Mouse (Mus musculus): ENCODE measurements around the gene Kcna1. TPM values are rescaled to one million over a fixed set of nuclear protein-coding genes. Genes with fewer than 3 reads are reported as not detected.

Gene Kcna1
- 0.21 and 0.51 TPM in 2 replicates for polyA plus RNA-seq (2012; rRNA removed)

GRCm38 (mm10) chr6:126646381-126646780 is at the start of gene Kcna1:
TSS of gene Kcna1 (minus strand) at chr6:126646384.
- WGBS, result 28% methylated on average over 8 of the region's 8 CpGs
- no peak for DNase-seq (ENCODE audit: low read depth, low spot score)

DNA sequence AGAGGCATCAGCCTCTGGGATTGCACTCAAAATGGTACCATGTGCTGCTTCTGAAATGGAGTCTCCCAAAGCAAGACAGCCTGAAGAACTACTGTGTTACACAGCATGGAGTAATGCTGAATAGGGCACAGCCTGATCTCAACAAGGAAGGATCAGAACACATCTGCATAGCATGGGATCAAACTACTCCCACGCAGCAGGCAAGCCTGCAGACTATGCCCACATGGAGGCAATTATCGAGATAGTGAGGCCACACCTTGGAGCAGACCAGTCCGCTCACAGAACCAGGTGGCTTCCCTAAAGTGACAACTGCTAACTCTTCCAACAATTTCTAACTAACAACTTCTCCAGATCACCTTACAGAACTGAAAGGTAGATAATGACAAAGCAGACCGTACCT is 40.9 kb upstream of the Kcna1 start:
- 63% methylated on average over 4 of the region's 4 CpGs for WGBS
- no peak for DNase-seq (ENCODE audit: low read depth, low spot score)

DNA sequence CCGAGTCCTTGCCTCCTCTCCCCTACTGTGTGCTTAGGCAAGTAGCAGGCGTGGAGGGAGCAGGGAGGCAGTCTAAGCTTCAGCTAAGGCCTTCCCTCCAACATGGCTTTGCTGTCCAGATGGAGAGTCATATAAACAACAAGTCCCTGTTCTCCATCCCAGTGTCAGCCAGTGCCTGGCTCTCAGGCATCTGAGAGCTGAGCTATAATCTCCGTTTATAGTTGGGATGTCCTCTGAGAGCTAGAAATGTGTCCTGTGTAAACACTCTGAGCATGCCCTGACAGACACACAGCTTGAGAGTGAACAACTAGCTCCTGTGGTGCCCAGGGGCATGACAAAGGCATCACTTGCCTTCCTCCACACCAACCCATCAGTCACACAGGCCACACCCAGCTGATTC is 39.0 kb upstream of the Kcna1 start:
- 53% methylated on average over 3 of the region's 3 CpGs for WGBS
- DNase-seq (ENCODE audit: low read depth, low spot score), result no peak

- WGBS, result 73% methylated on average over 7 of the region's 7 CpGs
- no peak for DNase-seq (ENCODE audit: low read depth, low spot score)
These were observed 32.8 kb upstream of the Kcna1 start for GRCm38 (mm10) chr6:126678961-126679360.

GRCm38 (mm10) chr6:126667001-126667400 is 20.8 kb upstream of the Kcna1 start:
- no peak for DNase-seq (ENCODE audit: low read depth, low spot score)
- 90% methylated on average over 5 of the region's 5 CpGs for WGBS

GRCm38 (mm10) chr6:126666091-126666490 is 19.9 kb upstream of the Kcna1 start:
- WGBS, result 52% methylated on average over 6 of the region's 6 CpGs
- DNase-seq (ENCODE audit: low read depth, low spot score), result no peak

- 49% methylated on average over 3 of the region's 3 CpGs for WGBS
- no peak for DNase-seq (ENCODE audit: low read depth, low spot score)
These were observed 18.4 kb upstream of the Kcna1 start for GRCm38 (mm10) chr6:126664569-126664968.

- no peak for DNase-seq (ENCODE audit: low read depth, low spot score)
These were observed 11.6 kb upstream of the Kcna1 start for GRCm38 (mm10) chr6:126657646-126658394.

DNA sequence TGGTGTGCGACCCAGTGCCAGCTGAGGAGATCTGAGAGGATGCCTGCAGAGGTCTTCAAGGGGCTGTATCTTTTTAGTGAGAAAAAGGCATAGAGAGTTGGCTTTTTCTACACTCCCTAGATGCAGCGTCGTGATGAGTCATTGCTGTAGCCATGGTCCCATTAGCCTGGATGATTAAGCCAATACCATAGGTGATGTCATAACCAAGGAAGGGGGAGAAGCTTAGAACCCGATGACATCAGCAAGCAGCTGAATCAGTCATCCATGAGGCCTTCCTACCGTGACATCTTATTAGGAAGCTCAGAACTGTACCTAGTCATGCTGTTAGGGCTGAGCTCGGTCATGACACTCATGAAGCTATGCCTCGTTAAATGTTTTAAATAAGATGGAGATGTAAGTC is 7.4 kb upstream of the Kcna1 start:
- no peak for DNase-seq (ENCODE audit: low read depth, low spot score)
- 89% methylated on average over 7 of the region's 7 CpGs for WGBS

More at GRCm38 (mm10) chr6:126657646-126658394, 11.6 kb upstream of the Kcna1 start:
- 65% methylated on average over 2 of the region's 2 CpGs for WGBS

DNA sequence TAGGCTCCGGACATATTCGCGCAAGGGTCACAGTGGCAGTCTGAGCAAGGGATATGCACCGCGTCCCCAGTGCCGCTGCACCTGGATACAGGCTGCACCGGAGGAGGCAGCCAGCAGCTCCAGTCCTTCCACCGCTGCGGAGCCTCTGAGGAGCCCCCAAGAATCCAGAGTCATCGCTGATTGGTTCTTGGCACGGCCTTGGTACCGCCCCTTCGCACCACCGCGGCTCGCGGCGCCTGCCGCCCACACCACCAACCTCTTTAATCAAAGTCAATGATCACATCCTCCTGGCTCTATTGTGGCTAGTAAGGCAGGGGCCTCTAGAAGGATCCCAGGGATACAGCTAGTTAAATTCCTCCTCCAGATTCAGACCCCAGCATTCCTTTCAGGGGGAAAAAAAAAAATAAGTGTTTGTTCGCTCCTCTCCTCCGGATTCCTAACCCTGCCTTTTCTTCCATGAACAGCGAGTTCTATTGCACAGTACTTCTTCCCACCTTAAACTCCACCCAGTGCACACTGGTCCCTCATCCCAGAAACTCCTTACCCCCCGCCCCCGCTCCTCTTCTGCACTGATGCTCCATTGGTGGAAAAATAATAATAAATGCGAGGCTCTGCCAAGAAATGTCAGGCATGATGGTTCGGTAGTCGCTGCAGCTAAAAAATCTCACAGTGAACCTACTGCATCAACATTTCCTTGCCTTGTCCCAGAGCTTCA is 383 bp downstream of the Kcna1 start:
- 4% methylated on average over 27 of the region's 27 CpGs for WGBS
- DNase-seq (ENCODE audit: low read depth, low spot score), result no peak

DNA sequence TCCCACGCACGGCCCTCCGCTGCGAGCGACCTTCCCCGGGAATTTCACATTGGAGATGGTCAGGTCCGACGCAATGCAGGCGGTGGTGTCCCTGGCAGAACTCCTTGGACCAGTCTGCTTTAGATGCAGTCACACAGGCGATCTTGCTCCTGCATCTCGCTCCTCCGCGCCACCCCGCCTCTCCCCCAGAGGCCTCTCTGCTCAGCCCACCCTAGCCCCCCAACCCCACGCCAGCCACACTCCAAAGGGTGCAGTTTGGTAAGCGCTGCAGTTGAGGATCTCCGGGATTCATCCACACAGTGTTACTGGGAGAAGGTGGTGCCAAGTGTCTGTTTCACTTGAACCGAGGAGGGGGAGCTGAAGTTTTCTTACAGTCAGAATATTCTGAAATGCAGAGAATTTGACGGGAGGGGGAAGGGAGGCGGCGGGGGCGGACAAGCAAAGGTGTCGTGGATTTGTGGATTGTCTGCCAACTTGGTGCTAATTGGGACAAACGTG is 1.1 kb downstream of the Kcna1 start:
- DNase-seq (ENCODE audit: low read depth, low spot score), result no peak
- WGBS, result 2% methylated on average over 24 of the region's 24 CpGs

- under 1% methylated on average over 66 of the region's 66 CpGs for WGBS
- no peak for DNase-seq (ENCODE audit: low read depth, low spot score)
These were observed 1.8 kb downstream of the Kcna1 start for GRCm38 (mm10) chr6:126644181-126645043.

DNA sequence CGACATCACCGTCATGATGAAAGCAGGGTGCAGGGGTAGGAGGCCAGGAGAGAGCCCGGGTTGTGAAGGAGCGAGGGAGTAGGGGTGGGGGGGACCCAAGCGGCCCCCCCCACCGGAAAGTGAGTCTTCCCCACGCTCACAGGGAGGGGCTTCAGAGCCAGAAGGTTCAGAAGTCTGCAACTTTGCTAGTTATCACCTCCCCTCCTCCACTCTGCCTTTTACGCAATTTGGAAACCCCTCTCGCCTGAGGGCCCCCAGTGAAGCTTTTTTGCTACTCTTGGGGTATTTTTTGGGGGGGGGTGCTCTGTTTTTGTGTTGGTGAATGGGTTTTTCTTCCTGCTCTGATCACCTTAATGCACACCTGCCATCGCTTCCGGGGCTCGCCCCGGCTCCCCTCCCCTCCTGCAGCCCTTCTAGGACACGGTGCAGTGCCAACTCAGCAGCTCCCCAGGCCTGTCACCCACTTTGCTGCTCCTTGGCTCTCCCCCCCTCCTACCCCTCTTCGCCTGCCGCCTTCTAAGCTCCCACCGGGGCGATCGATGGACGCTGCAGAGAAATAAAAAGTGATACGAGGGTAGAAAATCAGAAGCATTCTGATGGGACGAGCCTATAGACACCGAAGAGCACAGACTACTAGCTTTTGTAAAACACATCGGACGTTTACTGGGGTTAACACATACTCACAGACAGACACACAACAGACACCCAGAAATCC is 2.7 kb downstream of the Kcna1 start:
- DNase-seq (ENCODE audit: low read depth, low spot score), result no peak
- WGBS, result 3% methylated on average over 25 of the region's 25 CpGs

GRCm38 (mm10) chr6:126642856-126643321 is 3.3 kb downstream of the Kcna1 start:
- no peak for DNase-seq (ENCODE audit: low read depth, low spot score)
- 5% methylated on average over 36 of the region's 36 CpGs for WGBS

GRCm38 (mm10) chr6:126628451-126628850 is 17.7 kb downstream of the Kcna1 start:
- WGBS, result 67% methylated on average over 7 of the region's 7 CpGs
- DNase-seq (ENCODE audit: low read depth, low spot score), result no peak

- 83% methylated on average over 4 of the region's 4 CpGs for WGBS
- no peak for DNase-seq (ENCODE audit: low read depth, low spot score)
These were observed 27.7 kb downstream of the Kcna1 start for GRCm38 (mm10) chr6:126618455-126618854.

DNA sequence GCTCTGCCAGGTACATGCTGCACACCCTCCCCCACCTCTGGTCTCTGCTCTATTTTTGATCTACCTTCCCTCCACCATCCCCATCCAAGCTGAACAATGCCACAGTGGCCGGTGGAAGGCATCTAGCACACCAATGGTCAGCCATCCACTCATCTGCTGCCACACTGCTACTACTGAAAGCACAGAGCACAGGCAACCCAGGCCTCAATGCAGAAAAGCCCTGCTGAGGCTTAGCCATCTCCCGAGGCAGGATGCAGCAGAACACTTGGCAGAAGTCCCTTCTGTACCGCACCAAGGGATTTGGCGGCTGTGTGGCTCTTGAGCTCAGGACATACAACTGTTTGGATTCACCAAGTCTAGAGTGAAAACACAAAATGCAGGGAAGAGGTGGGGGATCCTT is 35.4 kb downstream of the Kcna1 start:
- WGBS, result 63% methylated on average over 4 of the region's 4 CpGs
- no peak for DNase-seq (ENCODE audit: low read depth, low spot score)

- no peak for DNase-seq (ENCODE audit: low read depth, low spot score)
- 72% methylated on average over 17 of the region's 17 CpGs for WGBS
These were observed 36.8 kb downstream of the Kcna1 start for GRCm38 (mm10) chr6:126609193-126609947.
